Mouse (Mus musculus) kidney, embryonic 14.5 days (tissue): Measurements from ENCODE around the gene Atp6ap1. TPM values are rescaled to one million over a fixed set of nuclear protein-coding genes. Genes with fewer than 3 reads are reported as not detected.

ENCODE experiments used
- ATAC-seq: fragments of 200-750 bp; cut with Nextera tagmentation; 2 replicates; pipeline ENCODE4 v1.8.0; 2017; ENCODE audit warnings: moderate number of reproducible peaks, mild to moderate bottlenecking, moderate TSS enrichment, moderate library complexity; ENCODE audit not compliant: low FRiP score, low TSS enrichment
- H3K27ac ChIP-seq: fragments of 300-500 bp; sonication (generic); 2 replicates; pipeline ENCODE4 v1.5.1; 2014; ENCODE audit warnings: low read depth, mild to moderate bottlenecking, low read length, moderate library complexity, mixed read lengths
- H3K27me3 ChIP-seq: fragments of 300-500 bp; sonication (generic); 2 replicates; pipeline ENCODE4 v1.6.1; 2014; ENCODE audit warnings: mild to moderate bottlenecking, low read length; ENCODE audit not compliant: control insufficient read depth, insufficient read depth
- H3K36me3 ChIP-seq: fragments of 300-500 bp; sonication (generic); 2 replicates; pipeline ENCODE4 v1.6.1; 2014; ENCODE audit warnings: low read length, mixed read lengths; ENCODE audit not compliant: control insufficient read depth, insufficient read depth
- H3K4me1 ChIP-seq: fragments of 300-500 bp; sonication (generic); 2 replicates; pipeline ENCODE4 v1.6.1; 2014; ENCODE audit warnings: low read length, mixed read lengths; ENCODE audit not compliant: control insufficient read depth, insufficient read depth
- H3K4me2 ChIP-seq: fragments of 300-500 bp; sonication (generic); replicated peaks from 2 replicates; pipeline ENCODE4 v1.6.1; 2014; ENCODE audit warnings: low read depth, mild to moderate bottlenecking, low read length
- H3K4me3 ChIP-seq: fragments of 300-500 bp; sonication (generic); 2 replicates; pipeline ENCODE4 v1.5.1; 2014; ENCODE audit warnings: mild to moderate bottlenecking, low read length
- H3K9ac ChIP-seq: fragments of 300-500 bp; sonication (generic); 2 replicates; pipeline ENCODE4 v1.6.1; 2014; ENCODE audit warnings: low read depth, mild to moderate bottlenecking, low read length, moderate library complexity
- H3K9me3 ChIP-seq: fragments of 300-500 bp; sonication (generic); 2 replicates; pipeline ENCODE4 v1.6.1; 2016; ENCODE audit warnings: low read length; ENCODE audit not compliant: control insufficient read depth
- WGBS: fragments of 180-500 bp; shearing (Covaris S2); extraction: QIAGEN DNeasy Blood & Tissue Kit; methylation state at CpG from one replicate; pipeline ENCODE4 v1.1.7; 2014; 5-methylcytosine and 5-hydroxymethylcytosine counted together
- polyA plus RNA-seq: library from polyadenylated mRNA; unstranded; fragments of >200 nt; fragmentation: Nextera tagmentation; extraction: Ambion mirVana; gene quantifications from 2 replicates; pipeline ENCODE4 v1.2.1, GENCODE M21; 2014

Gene Atp6ap1
- polyA plus RNA-seq, 1 experiment from 2014 or later = 93.6 TPM

DNA sequence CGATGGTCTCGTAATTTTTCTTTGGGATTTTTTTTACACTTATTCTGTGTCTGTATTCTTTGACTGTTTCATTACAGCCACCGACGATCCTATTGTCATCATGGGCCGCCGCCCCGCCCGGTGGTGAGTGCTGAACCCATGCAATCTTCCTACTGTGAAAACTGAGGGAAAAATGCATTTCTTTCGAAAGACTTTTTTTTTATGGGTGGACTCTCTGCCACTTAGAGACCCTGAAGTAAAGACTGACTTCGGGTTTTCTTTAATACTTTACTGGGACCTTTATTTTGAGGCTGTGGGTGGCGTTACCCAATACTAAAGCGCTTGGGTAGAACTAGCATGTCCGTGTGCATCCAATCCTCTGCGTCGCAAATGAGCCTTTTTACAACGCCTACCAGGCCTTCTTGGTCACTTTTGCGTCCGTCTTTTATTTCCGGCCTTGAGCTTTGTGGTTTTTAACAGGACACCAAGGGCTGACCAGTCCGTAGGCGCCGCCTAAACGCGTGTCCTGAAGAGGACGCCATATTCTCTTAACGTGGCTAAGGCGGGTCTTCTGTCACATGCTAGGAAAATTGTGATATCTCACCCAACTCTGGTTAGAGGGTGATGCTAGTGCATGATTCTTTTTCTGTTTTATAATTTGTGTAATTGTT lies 25.9 kb upstream of the Atp6ap1 start:
- H3K4me3 ChIP-seq = peak overlapping the region; percentile 62
- peak overlapping the region; percentile 46 for H3K4me2 ChIP-seq
- H3K4me1 ChIP-seq = no peaks in the 10 kb centered on the region
- no peaks in the 10 kb centered on the region for H3K9me3 ChIP-seq
- WGBS = 24% methylated on average over 27 of the region's 27 CpGs
- no peak for ATAC-seq
- peak overlapping the region; percentile 81 for H3K9ac ChIP-seq
- peaks cover 9% of the 10 kb centered on the region; the same call in 1 of the 2 replicates for H3K36me3 ChIP-seq
- peak overlapping the region; percentile 77 for H3K27ac ChIP-seq
- no peaks in the 10 kb centered on the region for H3K27me3 ChIP-seq

DNA sequence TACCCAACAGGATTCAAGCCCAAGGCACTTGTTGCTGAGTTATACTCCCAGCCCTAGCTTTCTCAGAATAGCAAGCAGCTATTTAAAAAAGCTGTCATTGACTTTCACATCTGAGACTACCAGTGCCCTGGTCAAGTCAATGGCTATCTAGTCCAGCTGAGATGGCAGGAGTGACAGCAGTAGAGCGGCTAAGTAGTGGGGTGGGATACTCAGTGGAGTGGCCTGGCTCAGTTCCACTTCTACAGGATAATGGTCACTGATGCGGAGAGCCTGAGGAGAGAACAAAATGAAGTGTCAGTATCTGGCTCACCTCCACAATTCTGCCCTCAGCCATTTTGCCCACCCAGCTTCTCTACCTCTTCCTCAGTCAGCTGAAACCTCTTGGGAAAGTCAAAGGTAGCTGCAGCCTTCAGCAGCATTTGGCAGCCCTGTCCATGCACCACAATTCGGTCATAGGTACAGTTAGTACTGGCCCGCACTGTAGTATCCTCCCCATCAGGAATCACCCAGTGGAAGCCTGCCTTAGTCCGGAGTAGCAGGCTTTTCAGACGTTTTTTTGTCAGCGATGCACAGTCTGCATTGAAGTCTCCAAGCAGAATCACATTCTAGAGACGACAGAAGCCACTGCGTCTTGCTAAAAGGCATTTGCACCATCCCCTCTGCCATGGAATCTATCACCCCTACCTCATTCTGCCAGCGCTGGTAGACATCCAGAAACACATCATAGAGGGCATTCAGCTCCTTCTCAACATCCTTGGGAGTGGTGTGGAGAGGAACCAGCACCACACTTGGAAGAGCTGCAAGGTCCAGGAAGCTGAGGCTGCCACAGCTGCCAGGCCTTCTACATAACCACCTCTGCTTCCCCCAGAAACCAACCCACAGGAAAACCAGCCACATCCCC lies 23.2 kb upstream of the Atp6ap1 start:
- Histone ChIP-seq H3K4me3 (no peak overlapping the region), H3K9me3 (no peaks in the 10 kb centered on the region), H3K4me2 (no peak overlapping the region), H3K27me3 (no peaks in the 10 kb centered on the region), H3K36me3 (peaks cover 9% of the 10 kb centered on the region; the same call in 1 of the 2 replicates), H3K4me1 (no peaks in the 10 kb centered on the region), H3K9ac (no peak overlapping the region), H3K27ac (no peak overlapping the region)
- WGBS = 36% methylated on average over 10 of the region's 10 CpGs
- ATAC-seq = no peak

DNA sequence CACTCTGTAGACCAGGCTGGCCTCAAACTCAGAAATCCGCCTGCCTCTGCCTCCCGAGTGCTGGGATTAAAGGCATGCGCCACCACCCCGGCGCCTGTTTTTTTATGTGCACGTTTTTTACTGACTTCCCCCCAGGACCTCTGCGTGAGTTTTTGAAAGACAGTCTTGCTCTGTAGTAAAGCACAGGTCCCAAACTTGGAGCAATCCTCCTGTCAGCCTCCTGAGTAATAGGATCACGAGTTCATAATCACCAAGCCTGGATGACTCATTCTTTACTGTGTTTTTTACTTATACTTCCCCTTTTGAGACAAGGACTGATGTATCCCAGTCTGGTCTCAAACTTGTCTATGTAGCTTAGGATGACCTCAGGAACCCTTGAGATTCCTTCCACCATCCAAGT lies 19.0 kb upstream of the Atp6ap1 start:
- H3K27ac ChIP-seq = no peak overlapping the region
- peaks cover 5% of the 10 kb centered on the region; the same call in 1 of the 2 replicates for H3K36me3 ChIP-seq
- H3K9ac ChIP-seq = no peak overlapping the region
- ATAC-seq = no peak
- no peaks in the 10 kb centered on the region for H3K27me3 ChIP-seq
- no peak overlapping the region for H3K4me3 ChIP-seq
- 80% methylated on average over 8 of the region's 8 CpGs for WGBS
- no peak overlapping the region for H3K4me2 ChIP-seq
- no peaks in the 10 kb centered on the region for H3K4me1 ChIP-seq
- H3K9me3 ChIP-seq = no peaks in the 10 kb centered on the region

DNA sequence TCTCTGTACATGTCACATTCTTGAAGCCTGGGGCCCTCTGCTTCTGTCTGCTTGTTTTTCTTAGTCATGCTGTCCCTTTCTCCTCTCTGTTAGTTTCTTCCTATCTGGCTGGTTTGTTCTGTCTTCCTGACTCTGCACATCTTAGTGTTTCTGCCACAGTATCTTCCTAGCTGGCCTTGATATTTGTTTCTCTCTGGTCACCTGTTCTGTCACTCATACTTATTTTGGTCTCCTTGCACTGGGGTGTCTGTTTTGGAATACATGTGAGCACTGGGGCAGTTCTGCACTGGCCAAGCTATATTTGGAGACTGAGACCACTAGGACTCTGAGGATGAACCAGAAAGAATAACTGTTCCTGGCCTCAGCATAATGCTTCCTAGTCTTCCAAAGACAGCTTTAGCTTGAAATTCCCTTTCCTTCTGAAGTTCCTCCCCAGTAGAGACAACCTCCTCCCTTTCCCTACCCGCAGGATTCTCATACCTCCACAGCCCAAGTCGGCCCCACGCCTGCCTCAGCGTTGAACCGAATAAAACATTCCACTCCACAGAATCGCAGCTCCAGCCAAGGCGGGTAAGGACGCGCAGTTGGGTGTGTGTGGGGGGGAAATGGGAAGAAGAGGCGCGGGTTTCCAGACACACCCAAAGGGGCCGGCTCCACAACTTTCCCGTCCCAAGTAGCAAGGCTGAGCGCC lies 15.7 kb upstream of the Atp6ap1 start:
- Histone ChIP-seq H3K4me1 (no peaks in the 10 kb centered on the region), H3K9ac (peak overlapping the region; percentile 74; the same call in 1 of the 2 replicates), H3K36me3 (no peaks in the 10 kb centered on the region), H3K4me3 (peak overlapping the region; percentile 62), H3K9me3 (no peaks in the 10 kb centered on the region), H3K27ac (peak overlapping the region; percentile 43; the same call in 1 of the 2 replicates), H3K4me2 (peak overlapping the region; percentile 67), H3K27me3 (no peaks in the 10 kb centered on the region)
- ATAC-seq = no peak
- WGBS = 23% methylated on average over 14 of the region's 14 CpGs

DNA sequence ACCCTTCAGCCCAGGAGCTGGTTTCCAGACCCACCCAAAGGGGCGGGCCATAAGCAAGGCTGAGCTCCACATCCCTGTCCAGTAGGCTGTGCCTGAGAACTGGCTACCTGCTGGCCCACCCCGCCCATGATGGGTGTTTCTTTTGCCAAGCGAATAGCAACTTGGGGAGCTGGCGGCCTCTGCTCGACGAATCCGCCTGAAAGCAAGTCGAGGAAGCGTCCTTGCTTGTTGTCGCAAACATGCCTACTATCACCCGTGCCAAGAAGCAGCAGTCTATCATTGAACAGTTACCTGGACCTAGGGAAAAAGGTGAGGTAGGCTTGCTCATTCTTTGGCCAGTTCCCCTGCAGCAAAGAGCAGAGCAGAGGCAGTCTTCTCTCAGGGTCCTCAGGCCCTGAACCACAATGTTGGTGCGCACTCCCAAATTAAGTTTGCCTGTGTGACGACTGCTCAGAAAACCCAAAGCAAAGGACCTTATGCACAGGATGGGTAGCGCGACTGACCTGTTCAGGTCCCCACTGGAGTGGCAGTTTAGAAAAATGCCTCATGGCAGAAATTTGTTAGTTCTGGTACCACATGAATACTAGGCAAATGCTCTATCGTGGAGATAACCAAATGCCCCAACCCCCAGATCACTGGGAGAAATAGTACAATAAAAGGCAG lies 15.0 kb upstream of the Atp6ap1 start, which contains the start of the genes Taz and Dnase1l1:
Gene Taz (plus strand): TSS at position 181 of the 663 bp plus-strand sequence.
Gene Dnase1l1 (minus strand): TSS at position 606 of the 663 bp plus-strand sequence.
- WGBS = 25% methylated on average over 16 of the region's 16 CpGs
- H3K36me3 ChIP-seq = no peaks in the 10 kb centered on the region
- peak within 1 kb of the TSS; percentile 67 for H3K4me2 ChIP-seq
- no peaks in the 10 kb centered on the region for H3K9me3 ChIP-seq
- ATAC-seq = peak; percentile 95
- no peaks in the 10 kb centered on the region for H3K4me1 ChIP-seq
- H3K27me3 ChIP-seq = no peaks in the 10 kb centered on the region
- H3K4me3 ChIP-seq = peak within 1 kb of the TSS; percentile 62
- H3K9ac ChIP-seq = peak within 1 kb of the TSS; percentile 74
- H3K27ac ChIP-seq = peak within 1 kb of the TSS; percentile 77; the same call in 1 of the 2 replicates

DNA sequence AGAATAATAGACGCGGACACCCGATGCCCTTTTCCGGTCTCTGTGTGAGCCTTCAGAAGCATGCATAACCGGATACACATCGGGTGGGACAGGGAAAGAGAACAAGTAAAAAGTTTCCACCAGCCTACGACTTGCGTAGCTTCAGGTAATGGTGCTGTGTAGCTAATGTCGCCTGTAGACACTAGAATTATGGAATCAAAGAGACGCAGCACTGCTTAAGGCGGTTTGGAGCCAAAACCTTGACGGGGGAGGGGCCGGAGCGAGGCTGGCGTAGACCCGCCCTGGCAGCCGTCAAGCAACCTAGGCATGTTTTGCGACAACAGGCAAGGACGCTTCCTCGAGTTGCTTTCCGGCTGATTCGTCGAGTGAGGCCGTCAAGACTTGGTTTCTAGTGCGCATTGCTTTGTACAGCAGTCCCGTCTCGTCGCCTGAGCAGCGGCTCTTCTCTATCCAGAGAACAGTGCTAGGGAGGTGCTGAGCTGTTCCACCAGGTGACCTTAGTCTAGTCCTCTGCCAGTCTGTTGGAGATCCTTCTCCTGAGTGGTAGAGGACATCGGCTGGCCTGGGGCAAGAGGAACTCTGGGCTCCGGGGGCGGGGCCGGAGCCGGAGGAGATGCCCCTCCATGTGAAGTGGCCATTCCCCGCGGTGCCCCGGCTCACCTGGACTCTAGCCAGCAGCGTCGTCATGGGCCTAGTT lies 14.4 kb upstream of the Atp6ap1 start:
- Histone ChIP-seq H3K27ac (peak overlapping the region; percentile 77; the same call in 1 of the 2 replicates), H3K4me1 (no peaks in the 10 kb centered on the region), H3K4me2 (peak overlapping the region; percentile 67), H3K36me3 (no peaks in the 10 kb centered on the region), H3K9ac (peak overlapping the region; percentile 74), H3K27me3 (no peaks in the 10 kb centered on the region), H3K4me3 (peak overlapping the region; percentile 62), H3K9me3 (no peaks in the 10 kb centered on the region)
- peak; percentile 70 for ATAC-seq
- 26% methylated on average over 39 of the region's 39 CpGs for WGBS

DNA sequence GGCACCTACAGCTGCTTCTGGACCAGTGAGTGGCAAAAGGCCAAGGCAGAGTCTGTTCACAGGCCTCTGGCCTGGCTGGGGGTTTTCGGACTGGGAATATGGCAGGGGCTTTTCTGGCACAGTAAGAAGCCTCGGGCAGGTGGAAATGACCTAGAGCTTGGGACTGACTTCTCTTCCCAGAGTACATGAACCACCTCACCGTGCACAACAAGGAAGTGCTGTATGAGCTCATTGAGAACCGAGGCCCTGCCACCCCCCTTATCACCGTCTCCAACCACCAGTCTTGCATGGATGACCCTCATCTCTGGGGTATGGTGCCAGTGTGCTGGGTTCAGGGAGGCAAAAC lies 13.8 kb upstream of the Atp6ap1 start:
- Histone ChIP-seq H3K9me3 (no peaks in the 10 kb centered on the region), H3K4me3 (peak overlapping the region; percentile 62), H3K4me1 (no peaks in the 10 kb centered on the region), H3K27me3 (no peaks in the 10 kb centered on the region), H3K9ac (peak overlapping the region; percentile 74), H3K4me2 (peak overlapping the region; percentile 60), H3K36me3 (0 out of 2 replicates have a peak, but pooled peaks cover 5% of the 10 kb centered on the region), H3K27ac (peak overlapping the region; percentile 77; the same call in 1 of the 2 replicates)
- WGBS = 53% methylated on average over 5 of the region's 5 CpGs
- ATAC-seq = no peak; the same call in 1 of the 2 replicates

DNA sequence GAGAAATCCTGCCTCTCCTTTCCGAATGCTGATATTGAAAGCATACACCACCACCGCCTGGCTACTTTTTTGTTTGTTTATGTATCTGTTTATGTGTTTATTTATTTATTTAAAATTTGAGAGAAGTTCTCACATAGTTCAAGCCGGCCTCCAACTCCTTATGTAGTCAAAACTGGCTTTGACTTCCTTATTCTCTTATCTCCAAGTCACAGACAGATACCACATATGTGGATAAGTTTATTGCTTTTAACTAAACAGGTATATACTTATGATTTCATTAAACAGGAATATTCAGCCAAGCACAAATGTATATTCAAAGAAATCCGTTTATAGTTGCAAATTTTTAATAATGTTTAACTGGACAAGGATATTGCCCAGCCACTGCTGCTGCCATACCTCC lies 3.5 kb upstream of the Atp6ap1 start:
- WGBS = 76% methylated on average over 4 of the region's 4 CpGs
- H3K4me3 ChIP-seq = no peak overlapping the region

More for the DNA sequence above, 3.5 kb upstream of the Atp6ap1 start:
- Histone ChIP-seq H3K27me3 (no peaks in the 10 kb centered on the region), H3K27ac (no peak overlapping the region), H3K4me2 (no peak overlapping the region), H3K4me1 (no peaks in the 10 kb centered on the region), H3K9me3 (no peaks in the 10 kb centered on the region), H3K36me3 (no peaks in the 10 kb centered on the region; the same call in 1 of the 2 replicates), H3K9ac (no peak overlapping the region)
- ATAC-seq = no peak
